Comparison of ENCODE assay signal across 11 mouse cellular contexts in genomic region chr2:32064913-32065312, GRCm38 (mm10). TPM values are rescaled to one million over a fixed set of nuclear protein-coding genes. Genes with fewer than 3 reads are reported as not detected.
A peak's percentile ranks its signal among the peaks of the same experiment; 100 is the strongest.
DNase-seq lines count a peak whose midpoint lies in the region; ATAC-seq and TF ChIP-seq lines count a peak whose summit lies in the region.
"Had no signal": no experiment of that assay in that cellular context is flagged by ENCODE, and none has a peak within 500 bp of the region (broad histone marks: within the 10 kb centered on the region; RNA-seq: fewer than 3 reads in every experiment).

No protein-coding gene starts in this region.

- H3K9me3 ChIP-seq in forebrain, embryonic 10.5 days, result no peaks in the 10 kb centered on the region
- no peaks in the 10 kb centered on the region for H3K9me3 ChIP-seq in forebrain, postnatal 0 days (ENCODE audit: low read length)
- no peaks in the 10 kb centered on the region for H3K9me3 ChIP-seq in midbrain, embryonic 16.5 days (replicated peaks; ENCODE audit: control insufficient read depth, low read length, poor library complexity, severe bottlenecking)
- H3K9me3 ChIP-seq in midbrain, embryonic 11.5 days (ENCODE audit: control insufficient read depth, low read length), result no peaks in the 10 kb centered on the region
- no peaks in the 10 kb centered on the region for H3K9me3 ChIP-seq in hindbrain, postnatal 0 days (ENCODE audit: low read length)
- H3K9me3 ChIP-seq in intestine, embryonic 16.5 days (ENCODE audit: control insufficient read depth, low read length), result no peaks in the 10 kb centered on the region
- H3K9me3 ChIP-seq: forebrain, embryonic 15.5 days had no signal

- WGBS in forebrain, embryonic 10.5 days, result 80% methylated on average over 13 of the region's 13 CpGs
- WGBS in forebrain, postnatal 0 days, result 51% methylated on average over 13 of the region's 13 CpGs
- WGBS in midbrain, embryonic 16.5 days, result 58% methylated on average over 13 of the region's 13 CpGs
- 69% methylated on average over 13 of the region's 13 CpGs for WGBS in midbrain, embryonic 11.5 days
- 35% methylated on average over 13 of the region's 13 CpGs for whole genome bisulfite sequencing in hindbrain, postnatal 0 days
- WGBS in intestine, embryonic 16.5 days, result 54% methylated on average over 13 of the region's 13 CpGs

- H3K9ac ChIP-seq in forebrain, postnatal 0 days, result no peak overlapping the region
- 0 out of 2 replicates have a peak overlapping the region, but pooled peaks have one; percentile 25 for H3K9ac ChIP-seq in midbrain, embryonic 16.5 days (ENCODE audit: low read depth, low read length)
- H3K9ac ChIP-seq in midbrain, embryonic 11.5 days (ENCODE audit: low read length), result no peak overlapping the region
- no peak overlapping the region for H3K9ac ChIP-seq in hindbrain, postnatal 0 days (replicated peaks; ENCODE audit: low read length)
- no peak overlapping the region for H3K9ac ChIP-seq in intestine, embryonic 16.5 days (ENCODE audit: low read depth, low read length)
- H3K9ac ChIP-seq: forebrain, embryonic 15.5 days had no signal

- peak overlapping the region; percentile 58 for H3K27ac ChIP-seq in forebrain, embryonic 10.5 days
- no peak overlapping the region for H3K27ac ChIP-seq in forebrain, postnatal 0 days (ENCODE audit: low read depth, low read length)
- H3K27ac ChIP-seq in midbrain, embryonic 16.5 days (ENCODE audit: low read length), result no peak overlapping the region
- no peak overlapping the region for H3K27ac ChIP-seq in midbrain, embryonic 11.5 days (ENCODE audit: low read depth, low read length)
- H3K27ac ChIP-seq in hindbrain, postnatal 0 days, result no peak overlapping the region
- no peak overlapping the region for H3K27ac ChIP-seq in intestine, embryonic 16.5 days (ENCODE audit: low read length)
- H3K27ac ChIP-seq: forebrain, embryonic 15.5 days had no signal

- H3K4me1 ChIP-seq in forebrain, embryonic 10.5 days, result peaks cover 30% of the 10 kb centered on the region
- no peaks in the 10 kb centered on the region for H3K4me1 ChIP-seq in forebrain, postnatal 0 days (ENCODE audit: insufficient read depth)
- no peaks in the 10 kb centered on the region for H3K4me1 ChIP-seq in midbrain, embryonic 16.5 days (ENCODE audit: control insufficient read depth, insufficient read depth, low read length)
- no peaks in the 10 kb centered on the region for H3K4me1 ChIP-seq in midbrain, embryonic 11.5 days (ENCODE audit: control insufficient read depth, insufficient read depth, low read length)
- H3K4me1 ChIP-seq in hindbrain, postnatal 0 days (ENCODE audit: insufficient read depth, low read length), result no peaks in the 10 kb centered on the region
- no peaks in the 10 kb centered on the region for H3K4me1 ChIP-seq in intestine, embryonic 16.5 days (ENCODE audit: control insufficient read depth, insufficient read depth, low read length)
- H3K4me1 ChIP-seq: forebrain, embryonic 15.5 days had no signal

- H3K4me3 ChIP-seq in forebrain, embryonic 10.5 days, result no peak overlapping the region
- H3K4me3 ChIP-seq in forebrain, postnatal 0 days (ENCODE audit: low read depth, low read length), result no peak overlapping the region
- no peak overlapping the region for H3K4me3 ChIP-seq in midbrain, embryonic 16.5 days (ENCODE audit: low read depth, low read length)
- H3K4me3 ChIP-seq in midbrain, embryonic 11.5 days (ENCODE audit: low read depth, low read length), result no peak overlapping the region
- H3K4me3 ChIP-seq in hindbrain, postnatal 0 days (ENCODE audit: low read length), result no peak overlapping the region
- H3K4me3 ChIP-seq in intestine, embryonic 16.5 days (ENCODE audit: low read length), result no peak overlapping the region
- H3K4me3 ChIP-seq: forebrain, embryonic 15.5 days had no signal

- no peak for ATAC-seq in forebrain, postnatal 0 days
- ATAC-seq in midbrain, embryonic 16.5 days, result no peak
- no peak for ATAC-seq in midbrain, embryonic 11.5 days (ENCODE audit: low FRiP score)
- ATAC-seq in hindbrain, postnatal 0 days, result 0 out of 2 replicates have a peak, but pooled peaks have one; percentile 48
- no peak for ATAC-seq in intestine, embryonic 16.5 days
- no peak for ATAC-seq in cerebellum, adult (ENCODE audit: insufficient number of reproducible peaks, low FRiP score, low TSS enrichment)
- ATAC-seq: forebrain, embryonic 15.5 days had no signal

- H3K36me3 ChIP-seq in forebrain, embryonic 10.5 days (replicated peaks), result no peaks in the 10 kb centered on the region
- no peaks in the 10 kb centered on the region for H3K36me3 ChIP-seq in forebrain, postnatal 0 days (ENCODE audit: insufficient read depth)
- H3K36me3 ChIP-seq in midbrain, embryonic 16.5 days (ENCODE audit: control insufficient read depth, insufficient read depth, low read length), result no peaks in the 10 kb centered on the region
- no peaks in the 10 kb centered on the region for H3K36me3 ChIP-seq in midbrain, embryonic 11.5 days (ENCODE audit: control insufficient read depth, insufficient read depth, low read length)
- H3K36me3 ChIP-seq in hindbrain, postnatal 0 days (ENCODE audit: insufficient read depth, low read length), result no peaks in the 10 kb centered on the region
- H3K36me3 ChIP-seq in intestine, embryonic 16.5 days (ENCODE audit: control insufficient read depth, insufficient read depth, low read length), result no peaks in the 10 kb centered on the region
- H3K36me3 ChIP-seq: forebrain, embryonic 15.5 days had no signal

- no peak for TF ChIP-seq CTCF in forebrain, postnatal 0 days (IDR thresholded peaks at IDR 0.05; ENCODE audit: low read depth)
- TF ChIP-seq CTCF in hindbrain, postnatal 0 days (IDR thresholded peaks at IDR 0.05; ENCODE audit: low read depth), result no peak

- no peak overlapping the region for H3K4me2 ChIP-seq in forebrain, postnatal 0 days (ENCODE audit: low read depth)
- H3K4me2 ChIP-seq in midbrain, embryonic 16.5 days (ENCODE audit: low read length), result no peak overlapping the region
- H3K4me2 ChIP-seq in midbrain, embryonic 11.5 days, result no peak overlapping the region
- H3K4me2 ChIP-seq in hindbrain, postnatal 0 days (ENCODE audit: low read depth, low read length), result no peak overlapping the region
- no peak overlapping the region for H3K4me2 ChIP-seq in intestine, embryonic 16.5 days (ENCODE audit: low read depth, low read length)
- H3K4me2 ChIP-seq: forebrain, embryonic 15.5 days had no signal

- DNase-seq in forebrain, embryonic 10.5 days (ENCODE audit: extremely low spot score, low spot score), result no peak
- DNase-seq in forebrain, postnatal 0 days, result no peak
- no peak for DNase-seq in midbrain, embryonic 11.5 days (ENCODE audit: low spot score, missing footprints)
- peak; percentile 61 for DNase-seq in hindbrain, postnatal 0 days (ENCODE audit: low spot score)
- peak; percentile 84 for DNase-seq in thymus, postnatal 14 days
- DNase-seq: adrenal gland, postnatal 36 days; lung, adult 2 months had no signal

- peaks cover 23% of the 10 kb centered on the region for H3K27me3 ChIP-seq in forebrain, embryonic 10.5 days (ENCODE audit: poor library complexity, severe bottlenecking)
- no peaks in the 10 kb centered on the region for H3K27me3 ChIP-seq in forebrain, postnatal 0 days (ENCODE audit: insufficient read depth, low read length)
- no peaks in the 10 kb centered on the region for H3K27me3 ChIP-seq in midbrain, embryonic 16.5 days (ENCODE audit: control insufficient read depth, insufficient read depth, low read depth, low read length)
- H3K27me3 ChIP-seq in midbrain, embryonic 11.5 days (ENCODE audit: control insufficient read depth, insufficient read depth, low read length), result no peaks in the 10 kb centered on the region
- H3K27me3 ChIP-seq in hindbrain, postnatal 0 days (ENCODE audit: insufficient read depth, low read length), result 0 out of 2 replicates have a peak, but pooled peaks cover 9% of the 10 kb centered on the region
- 0 out of 2 replicates have a peak, but pooled peaks cover 5% of the 10 kb centered on the region for H3K27me3 ChIP-seq in intestine, embryonic 16.5 days (replicated peaks; ENCODE audit: control insufficient read depth, insufficient read depth, low read length)

RNA-seq across cellular contexts. Expression of gene Fam78a, which starts 19.7 kb away (rescaled TPM):
- polyA plus RNA-seq in forebrain, embryonic 10.5 days (2016; fragmentation: Nextera tagmentation; extraction: Ambion mirVana), result 1.3 and 1.5 TPM in 2 replicates
- total RNA-seq in forebrain, postnatal 0 days (2014; rRNA removed), result 0.38 and 0.62 TPM in 2 replicates
- polyA plus RNA-seq in forebrain, postnatal 0 days (2015; fragmentation: Nextera tagmentation; extraction: Ambion mirVana), result 0.38 and 0.39 TPM in 2 replicates
- 0.41 and 0.45 TPM in 2 replicates for polyA plus RNA-seq in midbrain, embryonic 16.5 days (2015; fragmentation: Nextera tagmentation; extraction: Ambion mirVana)
- 0.60 and 1.3 TPM in 2 replicates for polyA plus RNA-seq in midbrain, embryonic 11.5 days (2014; fragmentation: Nextera tagmentation; extraction: Ambion mirVana)
- total RNA-seq in hindbrain, postnatal 0 days (2014; rRNA removed), result 0.83 and 1.3 TPM in 2 replicates
- polyA plus RNA-seq in hindbrain, postnatal 0 days (2015; fragmentation: Nextera tagmentation; extraction: Ambion mirVana), result 0.21 and 0.39 TPM in 2 replicates
- 2.1 and 2.2 TPM in 2 replicates for polyA plus RNA-seq in intestine, embryonic 16.5 days (2015; fragmentation: Nextera tagmentation; extraction: Ambion mirVana)

RNA-seq across cellular contexts. Expression of gene Plpp7, which starts 30.4 kb away (rescaled TPM):
- 4.8 and 5.3 TPM in 2 replicates for polyA plus RNA-seq in forebrain, embryonic 10.5 days (2016; fragmentation: Nextera tagmentation; extraction: Ambion mirVana)
- 21.5 and 28.6 TPM in 2 replicates for total RNA-seq in forebrain, postnatal 0 days (2014; rRNA removed)
- 23.4 and 24.0 TPM in 2 replicates for polyA plus RNA-seq in forebrain, postnatal 0 days (2015; fragmentation: Nextera tagmentation; extraction: Ambion mirVana)
- 25.0 and 28.4 TPM in 2 replicates for polyA plus RNA-seq in midbrain, embryonic 16.5 days (2015; fragmentation: Nextera tagmentation; extraction: Ambion mirVana)
- polyA plus RNA-seq in midbrain, embryonic 11.5 days (2014; fragmentation: Nextera tagmentation; extraction: Ambion mirVana), result 5.9 and 7.3 TPM in 2 replicates
- total RNA-seq in hindbrain, postnatal 0 days (2014; rRNA removed), result 39.2 and 50.5 TPM in 2 replicates
- polyA plus RNA-seq in hindbrain, postnatal 0 days (2015; fragmentation: Nextera tagmentation; extraction: Ambion mirVana), result 28.2 and 28.3 TPM in 2 replicates
- polyA plus RNA-seq in intestine, embryonic 16.5 days (2015; fragmentation: Nextera tagmentation; extraction: Ambion mirVana), result 4.0 and 5.0 TPM in 2 replicates

Comparison
In these comparisons a context has a peak if more than half of its experiments do, and no peak if none do; other contexts are left out.
1. DNase-seq: peak in hindbrain, postnatal 0 days (single experiment) and thymus, postnatal 14 days (single experiment); none in forebrain, embryonic 10.5 days (single experiment), forebrain, postnatal 0 days (single experiment) and midbrain, embryonic 11.5 days (single experiment).